Mouse (Mus musculus) limb, embryonic 15.5 days (tissue): ENCODE measurements at regions not wholly inside any gene's neighbourhood (a gene's known extent, or its start where the extent isn't known, plus 50 kb on each side); places are given as distances from the start of the nearest gene placed in this dataset.

Experiments
- ATAC-seq: fragments of 200-750 bp; cut with Nextera tagmentation; 2 replicates; pipeline ENCODE4 v1.8.0; 2017; ENCODE audit warnings: low read depth, moderate TSS enrichment; ENCODE audit not compliant: insufficient number of reproducible peaks, low FRiP score, low TSS enrichment
- H3K27ac ChIP-seq: fragments of 300-500 bp; sonication (generic); 2 replicates; pipeline ENCODE4 v1.5.1; 2015; ENCODE audit warnings: moderate library complexity, mild to moderate bottlenecking, inconsistent platforms
- H3K27me3 ChIP-seq: fragments of 300-500 bp; sonication (generic); 2 replicates; pipeline ENCODE4 v1.6.1; 2015; ENCODE audit warnings: inconsistent platforms
- H3K36me3 ChIP-seq: fragments of 300-500 bp; sonication (generic); 2 replicates; pipeline ENCODE4 v1.6.1; 2015; ENCODE audit warnings: inconsistent platforms
- H3K4me1 ChIP-seq: fragments of 300-500 bp; sonication (generic); 2 replicates; pipeline ENCODE4 v1.6.1; 2015; ENCODE audit warnings: inconsistent platforms
- H3K4me2 ChIP-seq: fragments of 300-500 bp; sonication (generic); 2 replicates; pipeline ENCODE4 v1.6.1; 2015; ENCODE audit warnings: mild to moderate bottlenecking, inconsistent platforms
- H3K4me3 ChIP-seq: fragments of 300-500 bp; sonication (generic); 2 replicates; pipeline ENCODE4 v1.5.1; 2015; ENCODE audit warnings: mild to moderate bottlenecking, inconsistent platforms
- H3K9ac ChIP-seq: fragments of 300-500 bp; sonication (generic); 2 replicates; pipeline ENCODE4 v1.6.1; 2015; ENCODE audit warnings: inconsistent platforms
- H3K9me3 ChIP-seq: fragments of 300-500 bp; sonication (generic); 2 replicates; pipeline ENCODE4 v1.6.1; 2016; ENCODE audit warnings: inconsistent platforms
- WGBS: fragments of 180-500 bp; shearing (Covaris S2); methylation state at CpG from one replicate; pipeline ENCODE4 v1.1.7; 2015; 5-methylcytosine and 5-hydroxymethylcytosine counted together

DNA sequence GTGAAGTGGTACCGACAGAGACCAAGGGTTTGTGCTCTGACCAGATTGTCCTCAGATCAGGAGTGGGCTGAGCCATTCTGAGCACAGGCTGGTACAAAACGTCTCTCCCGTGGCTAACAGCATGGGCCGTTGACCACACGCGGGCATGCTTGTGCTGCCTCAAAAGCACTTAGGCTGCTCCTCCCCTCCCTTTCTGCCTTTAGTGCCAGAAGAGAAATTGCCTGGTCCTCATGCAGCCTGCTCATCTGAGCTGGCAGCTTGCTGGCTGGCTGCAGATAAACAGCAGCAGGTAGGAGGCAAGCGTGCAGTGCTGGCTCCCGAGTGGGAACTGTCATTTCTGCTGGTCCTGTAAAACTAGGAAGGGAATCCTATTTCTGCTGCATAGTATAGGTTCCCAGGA is 267.1 kb downstream of the Gadd45g start:
- Histone ChIP-seq H3K4me2 (no peak overlapping the region), H3K9me3 (no peaks in the 10 kb centered on the region), H3K36me3 (no peaks in the 10 kb centered on the region), H3K27me3 (no peaks in the 10 kb centered on the region), H3K9ac (no peak overlapping the region), H3K4me3 (no peak overlapping the region), H3K27ac (no peak overlapping the region), H3K4me1 (peaks cover 34% of the 10 kb centered on the region)
- WGBS = 61% methylated on average over 8 of the region's 8 CpGs
- ATAC-seq = no peak

DNA sequence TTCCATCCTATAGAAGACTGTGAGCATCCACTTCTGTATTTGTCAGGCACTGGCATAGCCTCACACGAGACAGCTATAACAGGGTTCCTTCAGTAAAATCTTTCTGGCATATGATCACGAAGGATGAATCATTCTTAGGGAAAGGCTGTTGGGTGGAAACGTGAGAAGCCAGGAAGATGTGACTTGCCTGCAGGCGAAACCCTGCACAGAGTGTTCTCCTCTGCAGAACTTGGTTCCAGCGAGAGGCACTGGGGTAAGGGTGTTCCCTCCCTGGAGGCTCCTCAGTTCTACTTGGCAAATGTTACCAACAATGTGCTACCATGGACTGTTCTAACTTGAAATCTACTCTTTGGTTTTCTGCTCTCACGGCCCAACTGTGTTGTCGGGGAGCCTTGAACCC is 268.0 kb downstream of the Gadd45g start:
- WGBS = 67% methylated on average over 7 of the region's 7 CpGs
- no peaks in the 10 kb centered on the region for H3K27me3 ChIP-seq
- H3K4me1 ChIP-seq = peaks cover 30% of the 10 kb centered on the region
- H3K4me2 ChIP-seq = no peak overlapping the region
- no peaks in the 10 kb centered on the region for H3K36me3 ChIP-seq
- no peak for ATAC-seq
- H3K9me3 ChIP-seq = no peaks in the 10 kb centered on the region
- H3K27ac ChIP-seq = no peak overlapping the region
- H3K9ac ChIP-seq = no peak overlapping the region
- H3K4me3 ChIP-seq = no peak overlapping the region

- WGBS = 75% methylated on average over 6 of the region's 6 CpGs
- no peak overlapping the region for H3K4me3 ChIP-seq
Observed at GRCm38 (mm10) chr13:52114962-52115361, 268.5 kb downstream of the Gadd45g start.

DNA sequence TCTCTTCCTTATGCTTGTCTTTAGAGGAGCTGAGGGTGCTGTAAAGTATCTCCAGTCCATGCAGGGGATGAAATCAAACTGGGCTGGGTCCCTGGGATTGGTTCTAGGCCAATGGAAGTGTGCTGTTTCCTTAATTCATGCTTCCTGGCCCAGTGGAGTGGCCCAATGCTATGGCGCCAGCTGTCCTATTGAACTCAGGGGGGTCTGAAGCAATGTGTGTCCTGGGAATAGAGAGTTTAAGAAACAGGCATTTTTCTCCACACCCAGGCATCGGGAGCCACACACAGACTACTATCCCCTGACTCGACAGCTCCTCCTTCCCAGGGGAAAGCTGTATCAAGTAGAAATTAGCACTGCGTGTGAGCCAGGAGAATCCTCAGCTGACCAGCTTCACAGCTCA is 269.8 kb downstream of the Gadd45g start:
- H3K4me3 ChIP-seq = no peak overlapping the region
- 54% methylated on average over 4 of the region's 4 CpGs for WGBS
- H3K9me3 ChIP-seq = no peaks in the 10 kb centered on the region
- H3K36me3 ChIP-seq = no peaks in the 10 kb centered on the region
- peaks cover 20% of the 10 kb centered on the region for H3K4me1 ChIP-seq
- no peak overlapping the region for H3K4me2 ChIP-seq
- peak overlapping the region; percentile 5; the same call in 1 of the 2 replicates for H3K27ac ChIP-seq
- H3K27me3 ChIP-seq = no peaks in the 10 kb centered on the region; the same call in 1 of the 2 replicates
- no peak for ATAC-seq
- H3K9ac ChIP-seq = no peak overlapping the region

More at GRCm38 (mm10) chr13:52114962-52115361, 268.5 kb downstream of the Gadd45g start:
- Histone ChIP-seq H3K4me2 (no peak overlapping the region), H3K9me3 (no peaks in the 10 kb centered on the region), H3K4me1 (peaks cover 28% of the 10 kb centered on the region), H3K27ac (no peak overlapping the region), H3K9ac (no peak overlapping the region), H3K27me3 (no peaks in the 10 kb centered on the region), H3K36me3 (no peaks in the 10 kb centered on the region)
- no peak for ATAC-seq

DNA sequence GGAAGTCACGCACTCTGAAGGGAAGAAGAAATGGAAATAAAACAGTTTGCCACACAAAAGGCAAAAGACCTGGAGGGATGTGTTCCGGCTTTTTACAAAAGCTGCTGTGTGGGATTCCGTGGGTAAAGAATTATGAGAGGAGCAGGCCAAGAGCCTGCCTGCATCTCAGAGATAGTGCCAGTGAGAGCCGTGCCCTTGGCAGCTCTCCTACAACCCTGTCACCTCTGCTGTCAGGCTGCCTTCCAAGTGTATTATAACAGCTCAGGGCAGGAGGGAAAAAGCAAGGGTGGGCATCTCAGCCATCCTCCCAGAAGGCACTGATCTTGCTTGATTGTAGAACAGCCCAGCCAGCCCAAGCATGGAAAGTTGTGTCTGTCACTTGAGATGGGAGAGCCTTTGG is 270.3 kb downstream of the Gadd45g start:
- no peak for ATAC-seq
- Histone ChIP-seq H3K27me3 (no peaks in the 10 kb centered on the region; the same call in 1 of the 2 replicates), H3K27ac (no peak overlapping the region), H3K4me3 (no peak overlapping the region), H3K4me2 (no peak overlapping the region), H3K36me3 (no peaks in the 10 kb centered on the region), H3K9me3 (no peaks in the 10 kb centered on the region), H3K4me1 (peaks cover 18% of the 10 kb centered on the region), H3K9ac (no peak overlapping the region)
- WGBS = 59% methylated on average over 4 of the region's 4 CpGs

- no peak for ATAC-seq
- WGBS = 81% methylated on average over 8 of the region's 8 CpGs
- no peaks in the 10 kb centered on the region; the same call in 1 of the 2 replicates for H3K27me3 ChIP-seq
- peaks cover 14% of the 10 kb centered on the region; the same call in 1 of the 2 replicates for H3K4me1 ChIP-seq
- H3K4me3 ChIP-seq = no peak overlapping the region
- no peaks in the 10 kb centered on the region for H3K9me3 ChIP-seq
- H3K36me3 ChIP-seq = no peaks in the 10 kb centered on the region
- H3K9ac ChIP-seq = no peak overlapping the region
- H3K4me2 ChIP-seq = no peak overlapping the region
- H3K27ac ChIP-seq = no peak overlapping the region
Observed at GRCm38 (mm10) chr13:52120795-52121194, 274.3 kb downstream of the Gadd45g start.

- 80% methylated on average over 4 of the region's 4 CpGs for WGBS
- no peak overlapping the region for H3K4me2 ChIP-seq
Observed at GRCm38 (mm10) chr13:52125037-52125436, 278.6 kb downstream of the Gadd45g start.

GRCm38 (mm10) chr13:52127751-52128150 is 281.3 kb downstream of the Gadd45g start:
- Histone ChIP-seq H3K9me3 (no peaks in the 10 kb centered on the region), H3K4me3 (no peak overlapping the region), H3K27ac (no peak overlapping the region), H3K4me1 (0 out of 2 replicates have a peak, but pooled peaks cover 6% of the 10 kb centered on the region), H3K27me3 (no peaks in the 10 kb centered on the region), H3K36me3 (no peaks in the 10 kb centered on the region), H3K9ac (no peak overlapping the region), H3K4me2 (no peak overlapping the region)
- 82% methylated on average over 9 of the region's 9 CpGs for WGBS
- ATAC-seq = no peak

More at GRCm38 (mm10) chr13:52125037-52125436, 278.6 kb downstream of the Gadd45g start:
- no peak overlapping the region for H3K27ac ChIP-seq
- H3K4me3 ChIP-seq = no peak overlapping the region
- H3K27me3 ChIP-seq = no peaks in the 10 kb centered on the region; the same call in 1 of the 2 replicates
- ATAC-seq = no peak
- no peaks in the 10 kb centered on the region for H3K9me3 ChIP-seq
- H3K36me3 ChIP-seq = no peaks in the 10 kb centered on the region
- 0 out of 2 replicates have a peak, but pooled peaks cover 6% of the 10 kb centered on the region for H3K4me1 ChIP-seq
- H3K9ac ChIP-seq = no peak overlapping the region

GRCm38 (mm10) chr13:52129466-52129865 is 283.0 kb downstream of the Gadd45g start:
- 0 out of 2 replicates have a peak, but pooled peaks cover 6% of the 10 kb centered on the region for H3K4me1 ChIP-seq
- no peak overlapping the region for H3K27ac ChIP-seq
- no peaks in the 10 kb centered on the region for H3K27me3 ChIP-seq
- no peaks in the 10 kb centered on the region for H3K9me3 ChIP-seq
- no peak for ATAC-seq
- H3K9ac ChIP-seq = no peak overlapping the region
- no peak overlapping the region for H3K4me3 ChIP-seq
- 72% methylated on average over 4 of the region's 4 CpGs for WGBS
- no peak overlapping the region for H3K4me2 ChIP-seq
- H3K36me3 ChIP-seq = no peaks in the 10 kb centered on the region

- WGBS = 55% methylated on average over 3 of the region's 3 CpGs
- Histone ChIP-seq H3K4me3 (no peak overlapping the region), H3K36me3 (no peaks in the 10 kb centered on the region), H3K27ac (no peak overlapping the region), H3K27me3 (no peaks in the 10 kb centered on the region), H3K9ac (no peak overlapping the region), H3K4me1 (0 out of 2 replicates have a peak, but pooled peaks cover 6% of the 10 kb centered on the region), H3K4me2 (no peak overlapping the region), H3K9me3 (no peaks in the 10 kb centered on the region)
- no peak for ATAC-seq
Observed at GRCm38 (mm10) chr13:52133202-52133601, 286.7 kb downstream of the Gadd45g start.

GRCm38 (mm10) chr13:52138331-52138945 is 292.0 kb downstream of the Gadd45g start:
- H3K4me1 ChIP-seq = no peaks in the 10 kb centered on the region
- 60% methylated on average over 6 of the region's 6 CpGs for WGBS
- no peaks in the 10 kb centered on the region for H3K9me3 ChIP-seq
- H3K36me3 ChIP-seq = no peaks in the 10 kb centered on the region
- no peak overlapping the region for H3K27ac ChIP-seq
- no peak for ATAC-seq
- no peak overlapping the region for H3K9ac ChIP-seq
- no peak overlapping the region for H3K4me3 ChIP-seq
- no peaks in the 10 kb centered on the region for H3K27me3 ChIP-seq
- H3K4me2 ChIP-seq = no peak overlapping the region

- H3K4me1 ChIP-seq = no peaks in the 10 kb centered on the region
- no peaks in the 10 kb centered on the region for H3K27me3 ChIP-seq
- 33% methylated on average over 15 of the region's 15 CpGs for WGBS
- no peak overlapping the region for H3K4me3 ChIP-seq
- no peaks in the 10 kb centered on the region for H3K36me3 ChIP-seq
- ATAC-seq = no peak
- 0 out of 2 replicates have a peak overlapping the region, but pooled peaks have one; percentile 17 for H3K27ac ChIP-seq
- no peak overlapping the region for H3K9ac ChIP-seq
- H3K4me2 ChIP-seq = no peak overlapping the region
- H3K9me3 ChIP-seq = no peaks in the 10 kb centered on the region
Observed at GRCm38 (mm10) chr13:52139140-52139809, 292.8 kb downstream of the Gadd45g start.
